Mouse (Mus musculus) bone marrow, adult 2 months (tissue): ENCODE measurements around the gene Ltbp4.

Experiments
- CTCF ChIP-seq: fragments of 200-500 bp; IDR thresholded peaks from 2 replicates; pipeline ENCODE4 v1.5.1; 2011; ENCODE audit warnings: low read length, control low read depth; ENCODE audit not compliant: control insufficient read depth, insufficient read depth
- POLR2A ChIP-seq: fragments of 200-500 bp; IDR thresholded peaks from 2 replicates; pipeline ENCODE4 v1.6.1; 2011; ENCODE audit warnings: low read depth, mild to moderate bottlenecking, control low read depth, low read length, borderline replicate concordance; ENCODE audit not compliant: control insufficient read depth

DNA sequence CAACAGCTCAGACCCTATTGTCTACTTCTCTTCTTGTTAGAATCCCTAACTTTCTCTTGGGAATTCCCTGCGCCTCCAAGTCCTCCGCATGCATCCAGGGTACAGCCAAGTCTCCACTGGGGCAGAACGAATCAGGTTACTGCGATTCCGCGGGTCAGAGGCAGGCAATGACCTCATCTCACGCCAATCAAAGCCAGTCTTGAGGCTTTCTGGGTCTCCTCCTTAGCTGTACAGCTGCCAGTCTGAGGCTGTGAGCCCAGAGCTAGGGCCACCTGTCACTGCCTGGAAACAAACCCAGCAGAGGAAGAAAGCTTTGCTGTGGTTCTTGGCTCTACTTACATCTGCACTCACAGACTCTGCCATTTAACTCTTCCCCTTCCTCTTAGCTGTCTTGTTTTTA is 21.5 kb downstream of the Ltbp4 start:
- TF ChIP-seq CTCF: no peak
- TF ChIP-seq POLR2A: no peak
